Mouse (Mus musculus) ES-Bruce4 (cell line): ENCODE results near the gene Slit3.

Experiments used
- CTCF ChIP-seq: IDR thresholded peaks from one replicate; pipeline ENCODE4 v1.8.1; 2011; ENCODE audit warnings: low read depth, low read length
- POLR2A ChIP-seq: IDR thresholded peaks from one replicate; pipeline ENCODE4 v1.8.1; 2011; ENCODE audit warnings: low read length; ENCODE audit not compliant: insufficient read depth

DNA sequence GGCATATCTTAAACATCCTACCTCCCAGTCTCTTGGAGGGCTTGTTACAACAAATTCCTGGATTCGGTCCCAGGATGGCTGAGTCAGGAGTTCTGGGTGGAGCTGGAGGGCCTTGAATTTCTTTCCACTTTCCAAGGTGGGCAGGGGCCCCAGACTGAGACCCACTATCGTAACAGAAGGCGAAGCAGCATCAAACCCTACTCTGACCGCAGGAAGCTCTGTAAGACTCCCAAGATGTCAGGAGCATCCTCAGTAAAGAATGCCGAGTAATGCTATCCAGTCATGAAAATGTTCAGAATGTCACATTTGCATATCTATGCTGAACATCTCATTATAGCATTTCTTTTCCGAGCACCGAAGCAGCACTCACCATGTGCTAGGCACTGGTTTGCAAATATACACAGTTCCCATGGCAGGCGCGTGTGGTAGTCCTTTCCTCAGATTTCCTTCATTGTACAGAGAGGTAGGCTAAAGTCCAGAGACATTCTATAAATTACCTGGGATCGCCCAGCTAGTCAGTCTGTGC, 140.6 kb downstream of the Slit3 start:
- TF ChIP-seq CTCF (no peak), POLR2A (no peak)
